Mouse (Mus musculus) heart, adult 18-20 months (tissue): Measurements from ENCODE around the gene Hist1h2bl. TPM values are rescaled to one million over a fixed set of nuclear protein-coding genes. Genes with fewer than 3 reads are reported as not detected.

Source experiments
- DNase-seq, 2 experiments: peaks; one replicate each; pipeline ENCODE4 v3.0.0; 2021 to 2022; ENCODE audit warnings: mixed read lengths in 1 of 2
- long read RNA-seq, 2 experiments: library from polyadenylated mRNA; stranded (forward); transcript quantifications; one replicate each; pipeline ENCODE4 v2.0.0; 2021
- total RNA-seq, 2 experiments: library from RNA; stranded (reverse); gene quantifications; 2 replicates each; pipeline ENCODE4 v1.2.3; 2021

The Hist1h2bl gene
- total RNA-seq = 10 to 100 TPM in 1 of 2 experiments, 1 to 10 TPM in 1; 7.7 to 11.5 TPM
- long read RNA-seq, experiment 1 = 0 reads
- long read RNA-seq, experiment 2 = 0 reads

DNA sequence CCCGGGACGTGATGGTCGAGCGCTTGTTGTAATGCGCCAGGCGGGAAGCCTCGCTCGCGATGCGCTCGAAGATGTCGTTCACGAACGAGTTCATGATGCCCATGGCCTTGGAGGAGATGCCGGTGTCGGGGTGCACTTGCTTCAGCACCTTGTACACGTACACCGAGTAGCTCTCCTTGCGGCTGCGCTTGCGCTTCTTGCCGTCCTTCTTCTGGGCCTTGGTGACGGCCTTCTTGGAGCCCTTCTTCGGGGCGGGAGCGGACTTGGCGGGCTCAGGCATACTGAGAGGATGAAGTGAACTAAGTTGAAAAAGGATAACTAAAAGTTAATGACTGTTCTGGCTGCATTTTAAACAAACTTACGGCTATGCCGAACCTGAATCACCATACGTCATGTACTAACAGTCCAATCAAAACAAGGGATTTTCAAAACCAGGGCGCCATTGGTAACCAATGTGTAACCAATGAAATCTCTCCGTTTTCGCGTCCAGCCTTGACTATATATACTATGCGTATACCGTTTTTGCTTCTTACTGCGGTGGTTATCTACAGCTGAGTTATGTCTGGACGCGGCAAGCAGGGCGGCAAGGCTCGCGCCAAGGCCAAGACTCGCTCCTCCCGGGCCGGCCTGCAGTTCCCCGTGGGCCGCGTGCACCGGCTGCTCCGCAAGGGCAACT is at the start of gene Hist1h2bl, which contains the start of gene Hist1h2ai:
Gene Hist1h2bl (minus strand): TSS at position 280 of the 676 bp plus-strand sequence.
Gene Hist1h2ai (plus strand): TSS at position 559 of the 676 bp plus-strand sequence.
- peak; percentile 84 to 87 for DNase-seq

GRCm38 (mm10) chr13:21755707-21756106 is 39.8 kb upstream of the Hist1h2bl start:
- no peak for DNase-seq

DNA sequence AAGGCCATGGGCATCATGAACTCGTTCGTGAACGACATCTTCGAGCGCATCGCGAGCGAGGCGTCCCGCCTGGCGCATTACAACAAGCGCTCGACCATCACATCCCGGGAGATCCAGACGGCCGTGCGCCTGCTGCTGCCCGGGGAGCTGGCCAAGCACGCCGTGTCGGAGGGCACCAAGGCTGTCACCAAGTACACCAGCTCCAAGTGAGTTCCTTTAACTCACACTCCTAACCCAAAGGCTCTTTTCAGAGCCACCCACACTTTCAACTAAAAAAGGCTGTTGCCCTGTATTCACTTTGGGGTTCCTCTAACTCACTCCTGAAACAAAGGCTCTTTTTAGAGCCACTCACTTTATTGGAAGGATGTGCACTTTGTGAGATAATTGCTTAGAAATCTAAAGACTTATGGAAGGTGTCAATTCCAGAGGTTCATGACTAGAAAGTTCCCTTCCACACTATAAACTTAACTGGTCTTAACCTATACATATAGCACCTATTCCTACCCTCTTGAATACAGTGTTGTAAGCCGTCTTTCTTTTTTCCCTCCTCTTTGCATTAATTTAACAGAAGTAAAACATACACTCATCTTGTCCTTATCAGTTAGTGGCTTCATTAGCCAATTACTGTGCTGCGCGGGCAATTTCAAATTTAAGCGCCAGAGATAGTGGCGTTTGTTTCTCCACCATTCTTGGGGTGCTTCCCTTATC is 38.5 kb upstream of the Hist1h2bl start:
- DNase-seq = peak in 1 of 2 experiments; percentile 31

DNA sequence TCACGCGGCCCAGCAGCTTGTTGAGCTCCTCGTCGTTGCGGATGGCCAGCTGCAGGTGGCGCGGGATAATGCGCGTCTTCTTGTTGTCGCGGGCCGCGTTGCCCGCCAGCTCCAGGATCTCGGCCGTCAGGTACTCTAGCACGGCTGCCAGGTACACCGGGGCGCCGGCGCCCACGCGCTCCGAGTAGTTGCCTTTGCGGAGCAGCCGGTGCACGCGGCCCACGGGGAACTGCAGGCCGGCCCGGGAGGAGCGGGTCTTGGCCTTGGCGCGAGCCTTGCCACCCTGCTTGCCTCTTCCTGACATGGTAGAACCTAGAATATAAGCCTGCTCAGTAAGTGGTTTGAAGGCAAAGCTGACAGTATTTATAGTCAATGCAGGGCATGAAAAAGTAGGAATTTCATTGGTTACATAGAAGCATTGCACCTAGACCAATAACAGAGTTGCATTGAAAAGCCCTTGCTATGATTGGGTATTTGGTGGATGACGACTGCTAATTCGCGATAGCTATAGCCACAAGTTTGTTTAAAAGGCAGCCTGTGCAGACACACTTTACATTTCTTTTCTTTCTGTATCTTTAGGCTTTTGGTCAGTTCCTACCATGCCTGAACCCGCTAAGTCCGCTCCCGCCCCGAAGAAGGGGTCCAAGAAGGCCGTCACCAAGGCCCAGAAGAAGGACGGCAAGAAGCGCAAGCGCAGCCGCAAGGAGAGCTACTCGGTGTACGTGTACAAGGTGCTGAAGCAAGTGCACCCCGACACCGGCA is 37.8 kb upstream of the Hist1h2bl start, which contains the start of the genes Hist1h2ak and Hist1h2bn:
Gene Hist1h2ak (minus strand): TSS at position 304 of the 762 bp plus-strand sequence.
Gene Hist1h2bn (plus strand): TSS at position 600 of the 762 bp plus-strand sequence.
- peak; percentile 75 to 84 for DNase-seq

DNA sequence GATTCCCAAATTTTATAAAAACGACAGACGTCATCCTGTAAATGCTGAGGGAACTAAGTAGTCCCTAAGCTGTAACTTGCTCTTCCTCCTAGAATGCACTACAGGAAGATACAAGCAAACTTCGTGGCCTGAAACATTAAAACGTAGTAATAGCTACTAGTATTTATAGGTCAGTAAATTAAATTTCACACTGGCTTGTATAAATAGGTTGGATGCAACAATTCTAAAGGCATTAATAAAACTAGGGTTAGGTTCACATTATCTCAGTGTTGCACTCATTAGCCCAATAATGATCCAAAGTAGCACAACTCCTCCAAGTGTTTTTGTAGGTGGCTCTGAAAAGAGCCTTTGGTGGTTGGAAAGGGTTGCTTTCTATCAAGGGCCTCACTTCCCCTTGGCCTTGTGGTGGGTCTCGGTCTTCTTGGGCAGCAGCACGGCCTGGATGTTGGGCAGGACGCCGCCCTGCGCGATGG is 37.1 kb upstream of the Hist1h2bl start:
- DNase-seq = no peak

- DNase-seq = no peak
These were observed 36.4 kb upstream of the Hist1h2bl start for GRCm38 (mm10) chr13:21752356-21752755.

DNA sequence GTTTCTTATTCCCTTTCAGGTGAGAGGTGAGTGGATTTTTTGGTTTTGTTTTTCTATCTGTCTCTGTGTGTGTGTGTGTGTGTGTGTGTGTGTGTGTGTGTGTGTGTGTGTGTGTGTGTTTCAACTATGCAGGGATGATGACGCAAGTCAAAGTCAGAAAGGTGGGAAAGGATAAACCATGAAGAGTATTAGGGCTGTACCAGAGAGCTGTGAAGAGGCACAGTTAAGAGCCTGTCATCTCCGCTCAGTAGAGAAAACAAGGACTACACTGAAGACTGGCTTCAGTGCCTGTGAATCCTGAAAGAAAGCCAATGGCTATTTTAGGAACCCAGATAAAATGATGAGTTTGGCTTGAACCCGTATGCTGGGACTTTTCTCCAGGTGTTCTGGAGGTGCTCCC is 35.9 kb upstream of the Hist1h2bl start:
- DNase-seq = no peak

GRCm38 (mm10) chr13:21751417-21751816 is 35.5 kb upstream of the Hist1h2bl start:
- DNase-seq = no peak

DNA sequence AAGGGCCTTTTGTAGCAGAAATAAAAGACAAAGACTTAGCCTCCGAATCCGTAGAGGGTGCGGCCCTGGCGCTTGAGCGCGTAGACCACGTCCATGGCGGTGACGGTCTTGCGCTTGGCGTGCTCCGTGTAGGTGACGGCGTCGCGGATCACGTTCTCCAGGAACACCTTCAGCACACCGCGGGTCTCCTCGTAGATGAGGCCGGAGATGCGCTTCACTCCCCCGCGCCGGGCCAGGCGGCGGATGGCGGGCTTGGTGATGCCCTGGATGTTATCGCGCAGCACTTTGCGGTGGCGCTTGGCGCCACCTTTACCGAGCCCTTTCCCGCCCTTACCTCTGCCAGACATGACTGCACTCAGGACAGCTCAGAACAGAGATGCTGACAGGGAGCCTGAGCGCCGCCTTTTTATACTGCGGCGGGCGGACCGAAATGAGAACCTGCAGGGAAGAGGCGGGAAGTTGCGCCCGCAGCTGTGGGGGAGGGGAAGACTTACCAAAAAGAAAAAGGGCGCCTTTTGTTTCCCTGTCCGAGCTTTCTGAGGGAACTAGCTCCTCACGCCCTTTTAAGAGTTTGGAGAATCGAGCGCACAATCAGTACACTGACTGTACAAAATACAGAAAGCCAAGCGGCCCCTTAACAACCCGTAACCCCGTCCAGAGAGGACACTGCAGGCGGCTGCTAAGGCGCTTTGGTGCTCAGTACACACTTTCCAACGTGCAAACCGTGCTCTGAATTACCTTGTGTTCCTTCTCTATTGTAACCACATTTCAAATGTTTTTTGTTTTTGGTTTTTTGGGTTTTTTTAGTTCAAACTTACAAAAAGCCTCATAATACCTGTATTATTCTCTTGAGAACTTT is 34.4 kb upstream of the Hist1h2bl start, which contains the start of gene Hist1h4k:
Gene Hist1h4k (minus strand): TSS at position 347 of the 859 bp plus-strand sequence.
- DNase-seq = peak; percentile 88 to 90

DNA sequence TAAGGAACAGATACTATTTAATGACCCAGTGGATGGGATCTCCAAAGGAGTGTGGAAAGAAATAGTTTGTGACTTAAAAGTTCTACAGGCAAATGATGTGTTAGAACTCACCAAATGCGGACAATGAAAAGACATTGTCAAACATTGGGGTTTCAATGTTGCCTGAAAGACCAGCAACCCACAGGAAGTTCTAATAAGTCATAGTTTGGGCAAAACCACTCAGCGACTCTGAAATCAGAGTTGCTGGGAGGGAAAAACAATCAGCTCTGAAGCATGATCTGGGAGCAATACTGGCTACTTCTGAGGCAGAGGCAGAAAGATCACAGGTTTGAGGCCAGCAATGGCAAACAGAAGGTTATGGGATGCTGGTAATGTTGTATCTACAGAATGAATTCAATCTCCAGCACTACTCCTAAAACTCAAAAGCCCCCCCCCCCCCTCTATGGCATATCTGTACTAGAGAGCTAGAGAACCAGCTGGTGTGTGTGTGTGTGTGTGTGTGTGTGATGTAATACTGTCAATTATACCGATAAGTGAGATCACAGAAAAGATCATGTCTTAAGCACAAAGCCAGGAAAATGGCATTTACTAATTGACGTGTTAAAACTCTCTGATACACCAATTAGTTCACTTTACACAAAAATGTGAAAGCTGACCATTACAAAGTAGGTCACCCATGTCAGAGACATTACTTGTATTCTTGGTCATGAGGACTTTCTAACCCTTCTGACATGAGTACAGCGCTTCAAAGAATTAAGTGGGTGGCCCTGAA is 33.6 kb upstream of the Hist1h2bl start:
- DNase-seq = no peak

GRCm38 (mm10) chr13:21745006-21745405 is 29.1 kb upstream of the Hist1h2bl start:
- no peak for DNase-seq

DNA sequence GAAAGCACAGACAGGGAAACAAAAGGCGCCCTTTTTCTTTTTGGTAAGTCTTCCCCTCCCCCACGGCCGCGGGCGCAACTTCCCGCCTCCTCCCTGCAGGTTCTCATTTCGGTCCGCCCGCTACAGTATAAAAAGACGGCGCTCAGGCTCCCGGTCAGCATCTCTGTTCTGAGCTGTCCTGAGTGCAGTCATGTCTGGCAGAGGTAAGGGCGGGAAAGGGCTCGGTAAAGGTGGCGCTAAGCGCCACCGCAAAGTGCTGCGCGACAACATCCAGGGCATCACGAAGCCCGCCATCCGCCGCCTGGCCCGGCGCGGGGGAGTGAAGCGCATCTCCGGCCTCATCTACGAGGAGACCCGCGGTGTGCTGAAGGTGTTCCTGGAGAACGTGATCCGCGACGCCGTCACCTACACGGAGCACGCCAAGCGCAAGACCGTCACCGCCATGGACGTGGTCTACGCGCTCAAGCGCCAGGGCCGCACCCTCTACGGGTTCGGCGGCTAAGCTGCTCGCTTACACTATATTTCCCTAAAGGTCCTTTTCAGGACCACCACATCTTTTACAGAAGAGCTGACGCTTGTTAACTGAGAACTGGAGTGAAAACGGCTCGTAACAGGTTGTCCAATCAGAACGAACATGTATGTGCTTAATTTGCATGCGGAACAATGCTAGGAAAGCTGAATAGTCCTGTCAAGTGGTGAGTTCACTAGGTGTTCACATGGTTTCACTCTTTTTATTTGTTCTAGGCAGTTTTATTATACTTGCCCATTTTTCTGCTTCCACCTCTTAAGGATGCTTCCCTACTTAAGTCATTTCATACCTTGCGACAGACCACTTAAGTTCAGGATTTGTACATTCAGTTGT is 19.2 kb upstream of the Hist1h2bl start, which contains the start of gene Hist1h4j:
Gene Hist1h4j (plus strand): TSS at position 159 of the 862 bp plus-strand sequence.
- peak; percentile 65 to 69 for DNase-seq

DNA sequence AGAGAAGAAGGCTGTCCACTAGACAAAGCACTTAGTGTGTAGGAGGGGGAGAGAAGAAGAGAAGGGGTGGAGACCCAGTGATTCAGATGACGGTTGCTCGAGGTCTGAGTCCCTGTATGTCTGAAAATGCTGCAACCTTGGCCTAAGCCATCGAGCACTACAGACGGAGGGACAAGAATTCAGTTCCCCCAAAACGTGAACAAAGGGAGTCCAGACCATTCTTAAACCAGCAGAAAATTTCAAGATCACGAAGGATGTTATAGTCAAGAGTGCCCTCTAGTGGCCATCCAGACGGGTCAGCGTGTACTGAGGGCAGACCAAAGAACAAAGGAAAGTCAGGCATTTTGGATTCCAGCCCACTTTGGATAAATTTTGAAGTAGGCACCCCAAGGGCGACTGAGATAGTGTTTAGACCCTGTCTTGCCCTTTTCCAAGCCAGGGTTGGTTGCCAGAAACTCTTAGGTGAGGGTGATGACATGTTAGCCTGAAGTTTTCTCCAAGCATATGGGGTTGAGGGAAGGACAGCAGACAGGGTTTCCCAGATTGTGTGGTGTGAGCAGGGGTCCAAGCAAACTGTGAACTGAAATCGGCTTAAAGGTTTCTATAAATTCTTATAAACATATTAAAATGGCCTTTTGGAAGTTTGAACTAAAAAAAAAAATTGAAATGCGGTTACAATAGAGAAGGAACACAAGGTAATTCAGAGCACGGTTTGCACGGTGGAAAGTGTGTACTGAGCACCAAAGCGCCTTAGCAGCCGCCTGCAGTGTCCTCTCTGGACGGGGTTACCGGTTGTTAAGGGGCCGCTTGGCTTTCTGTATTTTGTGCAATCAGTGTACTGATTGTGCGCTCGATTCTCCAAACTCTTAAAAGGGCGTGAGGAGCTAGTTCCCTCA is 18.3 kb upstream of the Hist1h2bl start:
- peak; percentile 84 to 89 for DNase-seq

GRCm38 (mm10) chr13:21733466-21733865 is 17.5 kb upstream of the Hist1h2bl start:
- no peak for DNase-seq

- no peak for DNase-seq
These were observed 13.6 kb upstream of the Hist1h2bl start for GRCm38 (mm10) chr13:21729544-21729943.

GRCm38 (mm10) chr13:21727948-21728572 is 12.1 kb upstream of the Hist1h2bl start:
- no peak for DNase-seq

GRCm38 (mm10) chr13:21722993-21723836 is 7.3 kb upstream of the Hist1h2bl start:
- no peak for DNase-seq
